Mouse (Mus musculus) CH12.LX (cell line): ENCODE results near the gene Itga6. TPM values are rescaled to one million over a fixed set of nuclear protein-coding genes. Genes with fewer than 3 reads are reported as not detected.
A peak's percentile ranks its signal among the peaks of the same experiment; 100 is the strongest.

Source experiments
- DNase-seq: peaks from one replicate; pipeline ENCODE4 v3.0.0-alpha.2; 2013; ENCODE audit errors: extremely low read depth
- H3K27ac ChIP-seq: 2 replicates; pipeline ENCODE4 v1.5.1; 2012; ENCODE audit warnings: low read depth, mild to moderate bottlenecking, control low read depth, moderate library complexity; ENCODE audit not compliant: insufficient read depth
- H3K27me3 ChIP-seq: replicated peaks from 2 replicates; pipeline ENCODE3; 2012; ENCODE audit warnings: inconsistent platforms
- H3K36me3 ChIP-seq, 2 experiments: replicated peaks in 1 of 2; 2 replicates each; pipeline versions ENCODE3 to v1.6.1; 2012; ENCODE audit warnings: inconsistent platforms in 1 of 2, low read length in 1 of 2, mild to moderate bottlenecking in 1 of 2, mixed read lengths in 1 of 2, moderate library complexity in 1 of 2; ENCODE audit not compliant: control insufficient read depth in 1 of 2, insufficient read depth in 1 of 2
- H3K4me1 ChIP-seq, 2 experiments: 2 replicates each; pipeline ENCODE4 v1.6.1; 2012; ENCODE audit warnings: inconsistent platforms in 1 of 2, moderate library complexity in 1 of 2; ENCODE audit not compliant: insufficient read depth in 2 of 2, control insufficient read depth in 1 of 2
- H3K4me2 ChIP-seq: 2 replicates; pipeline ENCODE4 v1.6.1; 2012; ENCODE audit warnings: low read depth, mild to moderate bottlenecking, control low read depth; ENCODE audit not compliant: poor library complexity, insufficient read depth, severe bottlenecking
- H3K4me3 ChIP-seq, 3 experiments: fragments of 150-350 bp in 1 of 3; sonication (generic) in 1 of 3; replicated peaks in 1 of 3; 2 replicates each; pipeline versions ENCODE3 to v1.5.1; 2011 to 2012; ENCODE audit warnings: low read depth in 2 of 3, low read length in 2 of 3, mild to moderate bottlenecking in 2 of 3, moderate library complexity in 2 of 3, control low read depth in 1 of 3, improper control_type of control experiment in 1 of 3, inconsistent platforms in 1 of 3, mixed read lengths in 1 of 3; ENCODE audit not compliant: poor library complexity in 1 of 3
- H3K79me2 ChIP-seq: replicated peaks from 2 replicates; pipeline ENCODE4 v1.6.1; 2012; ENCODE audit warnings: mild to moderate bottlenecking, moderate library complexity; ENCODE audit not compliant: control insufficient read depth, poor library complexity, insufficient read depth, severe bottlenecking; ENCODE audit errors: extremely low read depth
- H3K9ac ChIP-seq: 2 replicates; pipeline ENCODE4 v1.6.1; 2012; ENCODE audit warnings: low read depth, mild to moderate bottlenecking, control low read depth, moderate library complexity; ENCODE audit not compliant: insufficient read depth
- H3K9me3 ChIP-seq: replicated peaks from 2 replicates; pipeline ENCODE3; 2012; ENCODE audit warnings: low read length, inconsistent platforms, mixed read lengths
- CHD1 ChIP-seq: IDR thresholded peaks from 2 replicates; pipeline ENCODE4 v1.6.1; 2012; ENCODE audit warnings: low read depth, low read length, improper control_type of control experiment, inconsistent platforms
- CHD2 ChIP-seq: IDR thresholded peaks from 2 replicates; pipeline ENCODE4 v1.6.1; 2011; ENCODE audit warnings: low read length, improper control_type of control experiment
- CTCF ChIP-seq, 2 experiments: IDR thresholded peaks in 1 of 2; conservative IDR thresholded peaks in 1 of 2; 2 replicates each; pipeline ENCODE4 v1.5.1; 2011 to 2012; ENCODE audit warnings: low read depth in 2 of 2, low read length in 2 of 2, improper control_type of control experiment in 1 of 2, inconsistent platforms in 1 of 2, mild to moderate bottlenecking in 1 of 2, moderate library complexity in 1 of 2
- ELF1 ChIP-seq: IDR thresholded peaks from 2 replicates; pipeline ENCODE4 v1.6.1; 2014; ENCODE audit warnings: low read depth, mild to moderate bottlenecking, inconsistent platforms, low read length, improper control_type of control experiment
- EP300 ChIP-seq: IDR thresholded peaks from 2 replicates; pipeline ENCODE4 v1.6.1; 2011; ENCODE audit warnings: low read length, improper control_type of control experiment
- ETS1 ChIP-seq: conservative IDR thresholded peaks from 2 replicates; pipeline ENCODE4 v1.6.1; 2012; ENCODE audit warnings: low read depth, mild to moderate bottlenecking, inconsistent platforms, low read length, improper control_type of control experiment, moderate library complexity
- GABPA ChIP-seq: IDR thresholded peaks from 2 replicates; pipeline ENCODE4 v1.6.1; 2012; ENCODE audit warnings: low read depth, low read length, improper control_type of control experiment, inconsistent platforms; ENCODE audit not compliant: insufficient replicate concordance
- HCFC1 ChIP-seq: IDR thresholded peaks from 2 replicates; pipeline ENCODE4 v1.6.1; 2012; ENCODE audit warnings: low read depth, mild to moderate bottlenecking, inconsistent platforms, low read length, improper control_type of control experiment
- JUND ChIP-seq: conservative IDR thresholded peaks from 2 replicates; pipeline ENCODE4 v1.6.1; 2011; ENCODE audit warnings: low read depth, low read length, improper control_type of control experiment
- KAT2A ChIP-seq: IDR thresholded peaks from 2 replicates; pipeline ENCODE4 v1.6.1; 2012; ENCODE audit warnings: low read length, improper control_type of control experiment, inconsistent platforms; ENCODE audit not compliant: insufficient replicate concordance
- MXI1 ChIP-seq: IDR thresholded peaks from 2 replicates; pipeline ENCODE4 v1.6.1; 2011; ENCODE audit warnings: mild to moderate bottlenecking, low read depth, low read length, improper control_type of control experiment
- MYC ChIP-seq: IDR thresholded peaks from 2 replicates; pipeline ENCODE4 v1.6.1; 2011; ENCODE audit warnings: low read depth, mild to moderate bottlenecking, improper control_type of control experiment, low read length
- PAX5 ChIP-seq: IDR thresholded peaks from 2 replicates; pipeline ENCODE4 v1.6.1; 2012; ENCODE audit warnings: low read length, inconsistent platforms, mixed read lengths
- RAD21 ChIP-seq: IDR thresholded peaks from 2 replicates; pipeline ENCODE4 v1.6.1; 2011; ENCODE audit warnings: low read depth, mild to moderate bottlenecking, low read length, improper control_type of control experiment, moderate library complexity
- RCOR1 ChIP-seq: conservative IDR thresholded peaks from 2 replicates; pipeline ENCODE4 v1.6.1; 2012; ENCODE audit warnings: low read depth, mild to moderate bottlenecking, inconsistent platforms, low read length, improper control_type of control experiment
- TBP ChIP-seq: conservative IDR thresholded peaks from 2 replicates; pipeline ENCODE4 v1.6.1; 2011; ENCODE audit warnings: low read depth, low read length, improper control_type of control experiment
- UBTF ChIP-seq: IDR thresholded peaks from 2 replicates; pipeline ENCODE4 v1.6.1; 2012; ENCODE audit warnings: low read depth, mild to moderate bottlenecking, inconsistent platforms, low read length, improper control_type of control experiment, moderate library complexity
- USF1 ChIP-seq: IDR thresholded peaks from 2 replicates; pipeline ENCODE4 v1.6.1; 2014; ENCODE audit warnings: low read depth, mild to moderate bottlenecking, inconsistent platforms, low read length, improper control_type of control experiment
- USF2 ChIP-seq: conservative IDR thresholded peaks from 2 replicates; pipeline ENCODE4 v1.6.1; 2011; ENCODE audit warnings: low read depth, low read length, improper control_type of control experiment
- ZMIZ1 ChIP-seq: IDR thresholded peaks from 2 replicates; pipeline ENCODE4 v1.6.1; 2012; ENCODE audit warnings: low read depth, mild to moderate bottlenecking, inconsistent platforms, low read length, improper control_type of control experiment
- ZNF384 ChIP-seq: IDR thresholded peaks from 2 replicates; pipeline ENCODE4 v1.6.1; 2012; ENCODE audit warnings: low read depth, low read length, improper control_type of control experiment, inconsistent platforms
- dilution Hi-C: fragments of 300-500 bp; cut with MboI; formaldehyde crosslinking; loops from 2 replicates; pipeline ENCODE4 v1.14.3; 2020; ENCODE audit warnings: low sequenced_read_pairs; ENCODE audit not compliant: extremely low pct_unique_long_range_greater_than_20kb, extremely low pct_ligation_motif_present
- in situ Hi-C: fragments of 300-500 bp; cut with MboI; formaldehyde crosslinking; loops from 3 replicates; pipeline ENCODE4 v1.14.3; 2019; ENCODE audit warnings: low sequenced_read_pairs, low pct_ligation_motif_present, low pct_unique_long_range_greater_than_20kb, mixed read lengths
- polyA plus RNA-seq: library from polyadenylated mRNA; unstranded; fragments of >175 nt; gene quantifications from 2 replicates; pipeline ENCODE4 v1.2.1, GENCODE M21; 2012; ENCODE audit warnings: low read depth; ENCODE audit not compliant: insufficient read length
- total RNA-seq, 2 experiments: library from RNA; depleted of rRNA; stranded (reverse); fragments of 300-350 nt in 1 of 2; fragments of >200 nt in 1 of 2; gene quantifications; 2 replicates each; pipeline ENCODE4 v1.2.3; 2012 to 2014

Gene Itga6
- total and polyA plus RNA-seq, 3 experiments: 6.1 to 13.9 (median 10.9) TPM

GRCm38 (mm10) chr2:71834371-71834770 lies 89.0 kb downstream of the Itga6 start:
- Histone ChIP-seq H3K27ac (no peak overlapping the region), H3K79me2 (no peaks in the 10 kb centered on the region), H3K4me2 (0 out of 2 replicates have a peak overlapping the region, but pooled peaks have one; percentile 11), H3K4me1 (peaks cover 4 to 35% of the 10 kb centered on the region in 2 experiments; a peak in 3 of 4 replicates), H3K4me3 (no peak overlapping the region), H3K27me3 (no peaks in the 10 kb centered on the region), H3K9ac (no peak overlapping the region), H3K9me3 (no peaks in the 10 kb centered on the region), H3K36me3 (peaks cover 0 to 9% of the 10 kb centered on the region in 2 experiments)
- in situ Hi-C loops: no loop called here
- dilution Hi-C loops: no loop called here
- no peak for DNase-seq
- TF ChIP-seq ELF1 (no peak), EP300 (no peak), HCFC1 (no peak), KAT2A (no peak), CHD2 (no peak), USF1 (no peak), CTCF (conservative IDR thresholded peaks at IDR 0.05 in 1 of 2, IDR thresholded peaks at IDR 0.05 in 1 of 2; ENCODE audit: low read depth in 2 of 2, low read length in 2 of 2) (no peak), ETS1 (no peak)
- TF ChIP-seq, all 38 proteins: peak for 0

GRCm38 (mm10) chr2:71835556-71835955 lies 90.1 kb downstream of the Itga6 start:
- H3K27me3 ChIP-seq: no peaks in the 10 kb centered on the region
- no peak overlapping the region for H3K4me3 ChIP-seq
- H3K9ac ChIP-seq: no peak overlapping the region
- H3K4me1 ChIP-seq: peaks cover 4 to 35% of the 10 kb centered on the region in 2 experiments; a peak in 3 of 4 replicates
- H3K4me2 ChIP-seq: no peak overlapping the region
- dilution Hi-C loops: no loop called here
- DNase-seq: no peak
- in situ Hi-C loops: no loop called here
- no peaks in the 10 kb centered on the region for H3K9me3 ChIP-seq
- H3K36me3 ChIP-seq: peaks cover 0 to 13% of the 10 kb centered on the region in 2 experiments
- no peak overlapping the region for H3K27ac ChIP-seq
- H3K79me2 ChIP-seq: no peaks in the 10 kb centered on the region
- TF ChIP-seq CTCF (conservative IDR thresholded peaks at IDR 0.05 in 1 of 2, IDR thresholded peaks at IDR 0.05 in 1 of 2; ENCODE audit: low read depth in 2 of 2, low read length in 2 of 2) (no peak), MYC (no peak), ZNF384 (no peak), TBP (no peak), RCOR1 (no peak), RAD21 (no peak), JUND (no peak), ZMIZ1 (no peak), GABPA (no peak), EP300 (no peak), PAX5 (no peak), USF2 (no peak), UBTF (no peak), CHD1 (no peak), ELF1 (no peak), MXI1 (no peak), USF1 (no peak)
